Mouse (Mus musculus): ENCODE results near the gene Timp2.
"Not testable (repeated sequence)": the region's sequence is repeated elsewhere in the genome, so short reads cannot be mapped to it uniquely, and the experiment has no call there.

Gene Timp2

DNA sequence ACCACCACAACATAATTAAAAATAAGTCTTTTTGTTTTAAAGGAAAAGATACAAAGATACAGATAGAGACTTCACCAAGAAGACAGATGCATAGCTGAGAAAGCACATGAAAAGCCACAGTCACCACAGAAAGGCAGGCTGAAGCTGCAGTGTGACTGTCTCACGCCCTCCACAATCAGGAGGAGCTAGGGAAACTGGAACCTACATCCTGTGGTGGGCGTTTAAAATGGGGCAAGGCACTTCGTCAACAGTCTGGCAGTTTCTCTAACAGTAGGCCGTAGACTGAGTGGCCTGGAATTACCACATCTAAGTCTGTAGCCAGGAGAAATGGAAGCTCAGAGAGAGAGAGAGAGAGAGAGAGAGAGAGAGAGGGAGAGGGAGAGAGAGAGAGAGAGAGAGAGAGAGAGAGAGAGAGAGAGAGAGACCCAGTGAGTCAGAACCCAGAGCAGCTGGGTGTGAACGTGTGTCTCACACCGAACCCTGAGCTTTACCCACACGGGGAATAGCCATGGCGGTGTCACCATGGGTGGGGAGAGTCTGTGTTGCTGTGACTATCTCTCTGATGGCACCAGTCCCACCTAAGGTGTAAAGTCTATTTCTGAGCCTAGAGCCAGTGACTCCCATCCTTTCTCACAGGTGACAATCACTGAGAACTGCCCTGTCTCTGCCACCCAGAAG, 17.9 kb downstream of the Timp2 start:
- DNase-seq (ENCODE audit: low read depth, low spot score), result peak; percentile 79

GRCm38 (mm10) chr11:118333431-118333830, 22.1 kb downstream of the Timp2 start:
- no peak for DNase-seq (ENCODE audit: low read depth, low spot score)

- DNase-seq (ENCODE audit: low read depth, low spot score), result no peak
These were observed 23.2 kb downstream of the Timp2 start for GRCm38 (mm10) chr11:118332376-118332775.

DNA sequence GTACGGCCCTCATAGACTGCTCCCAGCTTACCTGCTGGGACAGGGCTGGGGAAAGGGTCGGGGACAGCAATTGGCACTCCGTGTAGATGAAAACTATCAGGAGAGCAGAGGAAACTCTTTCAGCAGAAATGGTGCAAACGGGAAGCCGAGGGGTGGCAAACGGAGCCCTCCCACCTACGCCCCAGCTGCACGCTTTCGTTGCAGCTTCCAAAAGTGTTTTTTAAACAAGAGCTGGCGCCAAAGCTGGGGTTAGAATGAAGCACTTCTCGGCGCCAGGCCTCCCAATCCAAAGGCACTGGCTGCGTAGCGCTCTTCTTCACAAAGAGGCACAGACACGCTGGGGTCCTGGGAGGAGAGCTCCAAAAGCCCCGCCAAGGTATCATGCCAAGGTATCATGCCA, 24.8 kb downstream of the Timp2 start:
- no peak for DNase-seq (ENCODE audit: low read depth, low spot score)

GRCm38 (mm10) chr11:118330361-118330760, 25.2 kb downstream of the Timp2 start:
- DNase-seq (ENCODE audit: low read depth, low spot score), result no peak

DNA sequence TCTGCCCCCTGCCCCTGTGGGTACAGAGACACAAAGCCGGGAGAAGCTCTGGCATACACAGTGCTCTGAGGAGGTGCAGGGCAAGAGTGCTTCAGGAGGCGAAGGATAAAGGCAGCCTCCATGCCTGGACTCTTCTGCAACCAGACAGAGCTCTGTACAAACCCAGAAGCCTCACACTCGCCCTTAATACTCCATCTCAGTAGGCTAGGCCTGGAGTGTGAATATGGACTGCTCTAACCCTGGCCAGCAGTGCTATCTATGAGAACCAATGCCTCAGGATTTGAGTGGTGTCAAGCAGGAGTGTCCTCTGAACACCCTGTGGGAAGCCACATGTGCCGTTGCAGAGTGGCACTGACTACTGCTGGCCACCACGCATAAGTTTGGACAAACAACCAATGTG, 26.6 kb downstream of the Timp2 start:
- DNase-seq (ENCODE audit: low read depth, low spot score), result no peak

DNA sequence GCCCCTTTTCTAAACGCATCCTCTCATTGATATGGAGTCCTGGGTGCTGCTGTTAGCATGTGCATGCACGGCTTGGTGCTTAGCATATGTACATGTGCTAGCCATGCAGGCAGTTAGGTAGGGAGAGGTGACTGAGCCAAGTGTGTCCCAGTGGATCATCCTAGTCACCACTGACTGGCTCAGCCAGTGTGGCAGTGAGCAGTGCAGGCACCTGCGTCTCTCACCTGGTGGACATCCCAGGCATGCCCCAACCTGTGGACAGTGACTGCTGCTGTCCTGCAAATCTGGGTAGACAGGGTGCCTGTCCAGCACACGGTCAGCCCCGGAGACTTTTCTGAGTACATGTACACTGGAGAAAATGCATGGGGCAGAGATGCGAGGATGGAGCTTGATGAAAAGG, 27.0 kb downstream of the Timp2 start:
- DNase-seq (ENCODE audit: low read depth, low spot score), result no peak

GRCm38 (mm10) chr11:118326991-118327971, 28.3 kb downstream of the Timp2 start:
- DNase-seq (ENCODE audit: low read depth, low spot score), result no peak

- DNase-seq (ENCODE audit: low read depth, low spot score), result no peak
These were observed 29.0 kb downstream of the Timp2 start for GRCm38 (mm10) chr11:118326491-118326890.

- DNase-seq (ENCODE audit: low read depth, low spot score), result no peak
These were observed 31.0 kb downstream of the Timp2 start for GRCm38 (mm10) chr11:118324541-118324940.

DNA sequence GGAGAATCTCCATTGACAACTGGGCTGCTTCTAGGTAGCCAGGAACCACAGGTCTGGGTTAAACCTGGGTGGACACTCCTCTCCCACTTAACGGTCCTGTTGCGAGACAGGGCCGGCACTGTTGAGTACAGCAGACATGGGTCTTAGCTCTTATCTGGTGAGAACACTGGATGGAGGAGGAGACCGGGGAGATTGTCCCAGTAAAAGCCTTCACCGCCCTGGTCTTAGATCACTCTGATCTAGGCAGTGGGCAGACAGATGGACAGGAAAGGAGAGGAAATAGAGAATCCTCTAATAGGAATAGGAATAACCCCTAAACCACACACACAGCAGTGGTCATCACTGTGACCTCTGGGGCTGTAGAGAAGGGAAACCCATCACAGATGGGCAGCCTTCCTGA, 31.6 kb downstream of the Timp2 start:
- DNase-seq (ENCODE audit: low read depth, low spot score), result no peak

DNA sequence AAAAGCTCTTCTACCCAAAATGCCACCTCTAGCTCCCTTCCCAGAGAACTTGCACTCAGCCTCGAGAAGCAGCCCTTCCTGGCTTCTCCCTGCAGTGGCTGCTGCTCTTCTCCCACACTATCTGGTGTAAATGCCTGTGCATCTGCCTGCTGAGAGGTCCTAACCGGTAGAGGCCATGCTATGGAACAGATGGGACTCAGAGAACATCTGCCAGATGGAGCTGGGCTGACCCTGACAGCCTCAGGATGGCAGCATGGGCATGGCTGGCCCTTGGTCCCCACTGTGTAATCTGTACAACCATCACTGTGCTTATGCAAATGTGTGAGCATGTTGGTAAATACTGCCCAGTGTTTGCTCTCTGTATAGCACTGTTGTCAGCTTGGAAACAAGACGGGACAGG, 32.9 kb downstream of the Timp2 start:
- DNase-seq (ENCODE audit: low read depth, low spot score), result no peak

DNA sequence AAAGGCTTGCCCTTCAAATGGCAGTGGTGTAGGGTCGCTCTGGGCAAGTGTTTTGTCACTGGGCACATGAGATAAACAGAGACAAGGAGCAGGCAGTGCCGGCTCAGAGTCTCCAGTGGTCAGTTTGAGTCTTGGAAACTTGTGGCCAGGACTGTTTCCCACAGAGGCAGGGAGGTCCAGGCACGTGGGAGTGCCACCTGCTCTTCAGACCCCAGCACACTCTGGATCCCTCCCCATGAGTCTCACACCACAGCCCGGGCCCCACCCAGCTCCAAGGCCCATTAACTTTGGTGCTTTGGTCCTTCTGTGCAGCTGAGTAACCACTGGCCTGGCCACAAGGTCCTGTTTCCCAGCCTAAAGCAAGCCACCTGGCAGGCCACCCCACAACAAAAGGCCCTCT, 33.6 kb downstream of the Timp2 start:
- no peak for DNase-seq (ENCODE audit: low read depth, low spot score)

- DNase-seq (ENCODE audit: low read depth, low spot score), result no peak
These were observed 34.0 kb downstream of the Timp2 start for GRCm38 (mm10) chr11:118321500-118321899.

- peak; percentile 83 for DNase-seq (ENCODE audit: low read depth, low spot score)
These were observed 36.9 kb downstream of the Timp2 start for GRCm38 (mm10) chr11:118318678-118319077.

- DNase-seq (ENCODE audit: low read depth, low spot score), result peak; percentile 75
These were observed 38.4 kb downstream of the Timp2 start for GRCm38 (mm10) chr11:118317129-118317528.

DNA sequence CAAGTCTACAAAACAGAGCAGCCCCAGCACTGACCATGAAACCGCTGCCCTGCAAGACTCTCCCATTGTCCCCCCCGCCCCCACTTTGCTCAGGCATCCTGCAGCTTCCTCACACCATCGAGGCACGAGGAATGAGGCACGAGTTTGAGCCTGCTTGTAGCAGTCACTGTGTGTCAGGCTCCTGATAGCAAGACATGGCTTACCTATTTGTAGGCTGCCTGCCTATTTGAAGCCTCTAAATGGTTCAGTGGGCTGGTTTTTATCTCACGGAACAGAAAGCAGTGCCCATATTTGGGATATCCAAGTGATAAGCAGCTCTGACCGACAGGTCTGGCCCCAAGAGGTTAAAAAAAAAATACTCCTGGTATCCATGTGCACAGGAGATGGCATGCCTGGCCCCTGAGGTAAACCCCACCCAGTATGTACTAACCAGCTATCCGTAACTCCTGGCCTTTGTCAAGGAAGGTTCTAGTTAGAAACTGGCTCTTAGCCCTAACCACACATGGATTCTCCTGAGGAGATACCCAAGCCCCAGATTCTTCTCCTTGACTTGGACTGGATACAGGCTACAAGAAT, 39.2 kb downstream of the Timp2 start:
- no peak for DNase-seq (ENCODE audit: low read depth, low spot score)

DNA sequence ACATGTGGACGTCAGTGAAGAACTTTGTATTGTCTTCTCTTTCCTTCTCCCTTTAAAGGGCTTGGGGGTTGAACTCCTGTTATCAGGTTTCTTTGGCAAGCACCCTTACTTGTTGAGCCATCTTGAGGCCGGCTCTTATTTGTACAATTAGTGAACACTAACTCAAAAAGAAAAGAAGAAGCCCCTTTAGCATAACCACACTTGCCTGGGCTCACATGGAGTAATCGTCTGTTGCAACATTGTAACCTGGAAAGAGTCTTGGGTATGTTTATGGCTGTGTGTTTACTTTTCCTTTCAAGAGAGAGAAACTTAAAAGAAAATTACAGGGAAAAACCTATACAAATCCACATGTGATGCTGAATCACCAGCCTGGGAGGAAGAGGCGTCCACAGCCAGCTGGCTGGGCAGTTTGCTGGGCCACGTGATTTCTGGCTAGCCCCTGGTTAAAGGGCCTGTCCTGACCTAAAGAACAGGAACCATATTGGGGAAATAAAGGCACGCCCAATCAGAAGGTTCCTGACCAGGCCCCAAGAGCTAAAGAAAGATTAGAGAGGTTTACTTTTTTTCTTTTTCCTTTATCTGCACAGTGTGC, 43.3 kb downstream of the Timp2 start:
- DNase-seq (ENCODE audit: low read depth, low spot score), result no peak

- not testable (repeated sequence) for DNase-seq (ENCODE audit: low read depth, low spot score)
These were observed 47.6 kb downstream of the Timp2 start for GRCm38 (mm10) chr11:118307962-118308361.

DNA sequence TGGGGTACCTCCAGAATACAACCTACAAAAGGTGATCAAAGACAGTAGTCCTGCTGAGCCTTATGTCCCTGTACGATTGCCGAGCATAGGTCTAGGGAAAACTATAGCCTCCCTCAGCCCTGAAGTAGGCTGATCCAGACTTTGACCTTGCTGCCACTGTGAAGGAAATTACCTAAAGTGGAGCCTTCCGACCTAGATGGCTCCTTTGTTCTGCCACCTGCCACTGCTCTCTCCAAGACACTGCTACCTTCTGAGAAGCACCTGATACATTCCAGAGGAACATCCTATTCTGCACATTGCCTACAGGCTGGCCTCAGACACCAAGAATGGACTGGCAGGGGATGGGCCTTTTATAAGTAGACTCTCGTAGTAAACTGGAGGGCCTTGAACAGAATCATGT, 51.6 kb downstream of the Timp2 start:
- DNase-seq (ENCODE audit: low read depth, low spot score), result not testable (repeated sequence)

- peak; percentile 21 for DNase-seq (ENCODE audit: low read depth, low spot score)
These were observed 56.7 kb downstream of the Timp2 start for GRCm38 (mm10) chr11:118298810-118299209.

- peak; percentile 47 for DNase-seq (ENCODE audit: low read depth, low spot score)
These were observed 57.6 kb downstream of the Timp2 start for GRCm38 (mm10) chr11:118297967-118298366.

Measured in CD4-positive, CD25-positive, alpha-beta regulatory T cell, adult 2 months (primary cell).